Mouse (Mus musculus) spleen, adult 18-20 months (tissue): ENCODE measurements around the gene Ppl.
A peak's percentile ranks its signal among the peaks of the same experiment; 100 is the strongest.

Experiments
- DNase-seq, 2 experiments: peaks; one replicate each; pipeline ENCODE4 v3.0.0; 2022; ENCODE audit warnings: mixed read lengths in 2 of 2

The Ppl gene

DNA sequence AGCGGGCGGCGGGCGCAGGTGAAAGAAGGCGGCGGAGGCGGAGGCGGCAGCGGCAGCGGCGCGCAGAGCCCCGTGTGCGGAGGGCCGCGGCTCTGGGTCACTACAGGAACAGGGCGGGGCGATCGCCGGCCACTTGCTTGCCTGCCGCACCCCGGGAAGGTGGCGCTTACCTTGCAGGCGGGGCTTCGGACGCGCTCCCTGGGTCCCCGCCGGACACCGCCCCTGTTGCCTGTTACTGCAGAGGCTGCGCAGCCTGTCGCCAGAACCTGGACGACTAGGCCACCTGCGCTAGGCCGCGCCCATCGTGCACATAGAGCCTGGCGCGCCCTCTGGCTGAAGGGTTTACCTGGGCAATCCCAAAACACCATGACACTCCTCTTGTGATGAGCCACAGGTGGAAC is at the start of gene Ppl:
Gene Ppl (minus strand): TSS at position 21 of the 401 bp plus-strand sequence.
- DNase-seq, result peak; percentile 57 to 60

DNA sequence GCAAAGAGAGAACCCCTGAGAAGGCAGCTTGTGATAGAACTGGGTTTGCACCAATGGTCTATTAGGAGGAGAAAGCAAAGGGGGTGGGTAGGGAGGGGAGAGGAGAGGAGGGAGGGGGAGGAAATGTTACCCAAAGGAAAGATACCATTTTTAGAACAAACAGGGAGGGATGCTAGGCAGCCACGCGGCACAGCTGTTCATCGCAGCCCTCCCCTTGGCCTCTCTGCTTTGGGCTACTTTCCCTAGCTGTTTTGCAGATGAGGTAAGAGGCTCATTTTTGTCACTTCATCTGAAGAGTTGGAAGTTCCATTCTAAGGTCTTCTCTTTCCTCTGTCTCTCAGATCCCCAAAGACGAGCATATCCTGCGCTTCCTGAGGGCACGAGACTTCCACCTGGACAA is 40.4 kb upstream of the Ppl start:
- no peak for DNase-seq

DNA sequence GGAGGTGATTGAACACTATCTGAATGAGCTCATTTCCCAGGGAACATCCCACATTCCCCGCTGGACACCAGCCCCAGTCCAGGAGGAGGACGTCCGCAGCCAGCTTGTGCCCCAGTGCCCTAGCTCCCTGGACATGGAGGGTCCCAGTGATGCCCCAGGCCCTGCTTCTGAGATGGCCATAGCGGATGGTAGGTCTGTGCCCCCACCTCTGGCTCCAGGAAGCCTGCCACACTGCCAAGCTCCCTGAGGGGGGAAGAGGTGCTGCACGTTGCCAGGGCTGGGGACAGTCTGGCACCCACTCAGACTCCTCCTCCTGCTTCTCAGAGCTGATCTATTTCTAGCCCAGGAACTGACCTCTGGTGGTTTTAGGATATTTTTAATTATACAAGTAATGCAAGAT is 36.6 kb upstream of the Ppl start:
- DNase-seq, result no peak

DNA sequence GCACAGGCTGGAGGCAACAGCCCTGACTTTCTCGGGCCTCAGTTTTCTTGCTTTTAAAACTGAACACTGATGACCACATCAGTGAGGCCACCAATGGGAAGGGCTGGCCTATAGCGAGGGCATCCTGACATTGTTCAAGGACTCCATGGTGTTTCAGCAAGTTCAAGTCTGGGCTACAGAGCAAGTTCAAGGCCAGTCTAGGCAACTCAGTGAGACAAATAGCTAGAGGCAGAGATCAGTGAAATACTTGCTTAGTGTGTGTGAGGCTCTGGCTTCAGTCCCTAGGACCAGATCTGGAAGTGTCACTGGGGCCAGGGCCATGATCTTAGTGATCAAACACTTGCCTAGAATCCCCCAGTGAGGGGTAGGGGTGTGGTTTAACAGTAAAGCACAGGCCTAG is 35.8 kb upstream of the Ppl start:
- no peak for DNase-seq

DNA sequence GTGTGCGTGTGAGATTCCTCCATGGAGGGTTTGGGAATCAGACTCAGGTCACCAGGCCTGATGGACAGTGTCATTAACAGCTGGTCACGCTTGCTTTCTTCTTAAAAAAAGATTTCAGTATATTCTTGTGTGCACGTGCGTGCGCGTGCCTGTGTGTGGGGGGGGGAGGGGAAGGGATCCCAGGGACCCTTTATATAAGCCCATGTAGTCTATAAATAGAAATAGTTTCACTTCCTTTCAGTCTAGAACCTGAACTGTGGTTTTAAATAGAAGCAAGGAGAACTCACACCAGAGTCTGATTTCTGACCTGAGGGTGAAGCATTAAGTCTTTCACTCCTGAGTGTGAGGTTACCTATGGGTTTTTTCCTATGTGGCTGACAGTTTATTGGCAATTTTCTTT is 32.1 kb upstream of the Ppl start:
- DNase-seq, result no peak

DNA sequence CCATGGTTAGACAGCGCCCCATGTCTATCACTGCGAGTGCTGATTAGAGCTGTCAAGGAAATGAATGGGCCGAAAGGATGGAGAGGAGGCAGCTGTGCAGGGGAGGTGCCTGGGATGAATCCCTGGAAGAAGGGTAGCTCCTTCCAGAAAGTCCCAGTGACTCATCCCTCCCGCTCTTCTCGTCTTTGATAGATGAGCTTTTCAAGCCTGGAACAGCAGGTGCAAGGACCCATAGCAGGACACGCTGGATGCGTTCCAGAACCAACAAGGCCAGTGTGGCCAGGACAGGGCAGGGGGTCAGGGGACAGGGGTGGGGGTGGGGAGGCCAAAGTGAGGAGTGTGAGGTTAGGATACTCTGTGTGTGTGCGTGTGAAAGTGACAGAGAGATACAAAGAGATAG is 27.0 kb upstream of the Ppl start:
- DNase-seq, result no peak

DNA sequence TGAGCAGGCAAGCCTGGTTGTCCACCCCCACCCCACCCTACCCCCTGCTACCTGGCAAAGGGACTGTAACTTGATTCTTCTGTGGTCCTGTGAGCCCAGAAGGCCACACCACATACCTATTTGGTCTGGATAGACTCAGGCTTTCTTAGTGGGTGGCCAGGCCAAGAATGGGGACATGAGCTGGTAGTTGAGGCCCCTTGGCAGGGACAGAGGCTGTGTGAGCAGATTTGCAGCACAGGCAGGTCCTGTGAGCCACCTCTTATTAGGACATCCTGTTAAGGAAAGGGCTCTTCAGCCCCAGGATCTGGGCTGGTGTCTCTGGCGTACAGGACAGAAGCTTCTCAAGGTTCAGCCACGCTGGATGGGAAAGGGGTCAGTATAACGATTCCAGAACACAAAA is 24.9 kb upstream of the Ppl start:
- DNase-seq, result no peak

DNA sequence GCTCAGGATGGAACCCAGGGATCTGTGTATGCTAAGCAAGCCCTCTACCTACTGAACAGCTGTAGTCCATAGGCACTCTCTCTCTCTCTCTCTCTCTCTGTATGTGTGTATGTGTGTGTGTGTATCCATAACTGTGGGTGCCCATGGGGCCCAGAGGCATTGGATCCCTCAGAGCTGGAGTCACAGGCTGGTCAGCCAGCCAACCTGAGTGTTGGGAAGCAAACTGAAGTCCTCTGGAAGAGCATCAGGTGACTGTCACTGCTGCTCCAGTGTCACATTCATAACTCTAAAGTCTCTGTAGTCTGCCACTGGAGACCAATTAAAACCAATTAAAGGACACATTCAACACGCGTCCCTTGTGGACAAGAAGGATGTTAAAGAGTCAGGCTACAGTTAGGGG is 24.3 kb upstream of the Ppl start:
- no peak for DNase-seq

DNA sequence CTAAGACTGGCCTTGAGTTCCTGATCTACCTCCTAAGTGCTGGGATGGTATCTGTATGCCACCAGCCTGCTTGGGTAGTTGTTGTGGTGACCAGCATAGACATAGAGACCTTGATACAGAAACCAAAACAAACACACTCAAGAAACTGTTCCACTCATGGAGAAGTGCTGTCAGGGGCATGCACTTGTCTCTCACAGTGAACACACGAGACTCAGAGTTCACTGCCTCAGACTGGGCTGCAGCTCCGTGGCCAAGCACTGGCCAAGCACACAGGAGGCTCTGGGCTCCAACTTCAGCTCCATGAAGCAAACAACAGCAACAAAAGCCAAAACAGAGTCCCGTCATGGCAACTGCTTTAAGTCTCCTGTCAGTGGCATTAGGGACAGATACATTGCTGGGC is 22.8 kb upstream of the Ppl start:
- no peak for DNase-seq

DNA sequence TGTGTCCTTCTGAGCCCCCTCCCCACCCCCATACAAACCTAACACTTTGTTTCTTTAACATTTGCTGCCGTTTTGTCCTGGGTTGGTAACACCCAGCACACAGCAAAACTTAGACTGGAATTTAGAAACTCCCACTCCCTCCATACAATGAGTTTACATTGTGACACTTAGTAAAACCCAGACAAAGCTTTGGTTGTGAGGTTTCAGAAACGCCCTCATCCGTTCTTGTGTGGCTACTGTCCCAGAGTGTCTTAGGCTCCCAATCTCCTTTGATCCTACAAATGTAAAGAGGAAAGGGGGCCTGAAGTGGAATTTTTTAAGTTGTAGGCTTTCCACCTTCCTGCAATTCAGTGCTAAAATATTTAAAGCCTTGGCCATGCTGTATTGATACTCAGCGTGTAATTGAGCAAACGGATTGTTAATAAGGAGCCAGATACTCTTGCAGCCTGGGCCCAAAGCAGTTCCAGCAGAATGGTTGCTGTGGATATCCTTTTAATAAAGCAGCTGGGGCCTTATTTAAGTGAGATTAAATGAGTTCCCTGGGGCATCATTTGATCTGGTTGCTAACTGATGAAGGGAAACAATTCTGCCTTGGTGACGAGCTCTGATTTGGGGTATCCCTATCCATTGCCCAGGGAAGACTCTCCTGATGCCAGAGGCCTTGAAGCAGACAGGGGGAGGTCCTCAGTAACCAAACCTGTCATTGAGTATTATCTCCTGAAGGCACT is 21.2 kb upstream of the Ppl start:
- no peak for DNase-seq

DNA sequence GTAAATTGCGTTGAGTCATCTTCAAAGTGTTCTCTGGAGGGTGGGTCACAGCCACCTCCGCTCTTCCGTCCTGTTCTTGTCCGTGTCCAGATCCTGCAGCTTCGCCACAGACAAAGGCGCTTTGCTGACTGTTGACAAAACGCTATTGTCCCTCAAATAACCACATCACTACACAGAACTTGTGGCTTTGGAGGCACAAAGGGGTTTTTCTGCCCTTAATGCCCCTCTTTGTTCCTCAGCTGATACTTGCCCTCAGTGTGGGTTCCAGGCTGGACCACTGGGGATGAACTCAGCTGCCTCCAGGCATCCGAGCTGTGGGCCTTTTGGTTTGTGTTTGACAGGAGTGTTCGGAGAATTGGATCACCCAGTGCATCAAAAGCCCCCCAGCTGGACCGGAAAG is 18.3 kb upstream of the Ppl start:
- no peak for DNase-seq

DNA sequence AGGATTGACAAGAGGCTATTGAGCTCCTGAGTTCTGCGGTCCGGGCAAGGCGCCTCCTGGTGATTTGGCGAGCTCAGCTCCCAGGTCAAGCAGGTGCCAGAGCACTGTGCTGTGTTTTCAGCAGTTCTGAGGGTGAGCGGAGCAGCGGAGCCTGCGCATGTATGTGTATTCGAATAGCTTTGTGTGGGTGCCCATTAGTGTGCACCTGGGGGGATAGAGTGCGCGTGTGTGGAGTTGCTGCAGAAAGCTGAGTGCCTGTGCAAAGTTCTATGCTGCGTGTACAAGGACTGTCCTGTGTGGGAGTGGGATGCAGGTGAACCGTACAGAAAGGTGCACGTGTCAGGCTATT is 14.8 kb upstream of the Ppl start, which contains the start of gene Sec14l5:
Gene Sec14l5 (plus strand): TSS at position 73 of the 349 bp plus-strand sequence.
- no peak for DNase-seq

DNA sequence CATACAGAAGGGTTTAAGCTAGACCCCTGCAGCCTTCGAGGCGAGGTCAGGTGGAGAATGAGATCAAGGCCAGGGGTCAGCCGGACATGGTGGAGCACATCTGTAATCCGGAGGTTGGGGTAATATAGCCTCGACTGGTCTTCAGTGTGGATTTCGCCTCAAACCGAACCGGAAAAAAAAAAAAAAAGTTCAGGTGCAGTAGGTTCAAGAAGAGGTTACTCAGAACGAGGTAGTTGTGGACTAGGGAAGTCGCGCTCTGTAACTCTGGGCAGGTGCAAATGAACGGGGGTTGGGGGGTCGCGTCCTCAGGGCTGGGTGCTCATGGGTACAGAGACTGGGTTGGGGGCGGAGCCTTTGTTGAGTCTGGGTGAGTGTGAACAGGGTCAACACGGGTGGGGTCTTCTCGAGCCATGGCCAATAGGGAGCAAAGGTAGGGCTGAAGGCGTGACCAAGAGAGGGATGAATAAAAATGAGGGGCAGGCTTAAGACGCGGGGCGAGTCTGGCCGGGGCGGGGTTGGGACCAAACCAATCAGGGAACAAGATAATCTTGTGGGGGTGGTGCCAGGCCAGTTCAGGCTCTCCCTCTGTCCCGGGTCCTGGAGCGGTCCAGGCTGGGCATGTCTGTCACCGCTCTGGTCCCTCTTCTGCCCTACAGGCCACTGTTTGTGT is 14.3 kb upstream of the Ppl start:
- peak; percentile 24 to 36 for DNase-seq

DNA sequence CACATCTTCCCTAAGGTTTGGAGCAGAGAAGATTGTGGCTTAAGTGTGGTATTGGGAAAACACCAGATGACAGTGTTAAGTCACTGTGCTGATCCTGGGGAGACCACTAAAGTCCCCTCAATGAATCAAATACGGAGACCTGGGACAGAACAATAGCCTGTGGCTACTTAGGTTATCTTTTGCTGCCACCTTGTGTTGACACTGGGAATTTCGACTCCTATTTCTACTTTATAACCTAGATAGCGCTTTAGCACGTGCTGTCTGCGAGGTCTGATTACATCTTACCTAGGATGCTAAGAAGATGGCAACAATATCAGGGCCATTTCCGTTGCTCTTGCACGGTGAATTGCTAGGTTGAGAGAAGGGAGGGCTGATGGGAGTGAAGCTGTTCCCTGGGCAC is 13.3 kb upstream of the Ppl start:
- DNase-seq, result peak in 1 of 2 experiments; percentile 72

DNA sequence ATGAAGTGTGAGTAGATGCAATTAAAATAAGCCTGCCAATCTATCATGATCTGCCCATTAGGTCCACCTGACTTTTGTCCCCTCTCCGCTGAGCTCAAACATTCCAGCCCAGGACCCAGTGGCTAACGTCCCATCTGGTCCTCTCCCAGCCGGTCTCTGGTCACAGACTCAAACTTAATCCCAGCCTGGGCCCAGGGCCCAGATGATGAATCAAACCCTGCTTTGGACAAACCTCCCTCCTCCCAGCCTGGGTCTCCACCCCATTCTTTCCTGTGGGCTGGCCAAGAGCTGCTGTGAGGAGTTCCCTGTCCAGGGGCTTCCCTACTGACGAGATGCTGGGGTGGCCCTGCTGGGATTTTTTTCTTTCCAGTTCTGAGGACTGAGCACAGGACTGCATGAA is 7.5 kb upstream of the Ppl start:
- DNase-seq, result no peak

DNA sequence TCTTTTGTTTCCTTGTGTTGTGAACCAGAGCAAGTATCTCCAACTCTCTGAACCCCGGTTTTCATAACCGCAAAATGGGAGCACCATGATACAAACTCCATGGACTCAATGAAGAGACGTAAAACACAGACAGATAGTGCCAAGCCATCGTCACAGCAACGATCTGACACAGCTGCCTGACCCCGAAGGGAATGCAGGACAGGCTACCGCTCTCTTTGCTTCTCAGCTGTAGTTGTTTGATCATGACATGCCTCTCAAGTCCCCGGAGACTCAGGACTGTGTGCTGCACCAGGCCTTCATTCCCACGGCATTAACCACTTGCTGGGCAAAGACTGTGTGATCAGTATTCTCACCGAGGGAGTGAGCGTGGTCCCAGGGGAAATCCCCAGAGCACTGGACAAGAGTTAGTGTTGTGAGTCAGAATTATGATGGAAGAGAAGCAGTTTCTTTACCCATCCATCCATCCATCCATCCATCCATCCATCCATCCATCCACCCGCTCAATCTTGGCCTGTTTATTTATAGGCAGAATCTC is 4.9 kb upstream of the Ppl start:
- DNase-seq, result no peak

DNA sequence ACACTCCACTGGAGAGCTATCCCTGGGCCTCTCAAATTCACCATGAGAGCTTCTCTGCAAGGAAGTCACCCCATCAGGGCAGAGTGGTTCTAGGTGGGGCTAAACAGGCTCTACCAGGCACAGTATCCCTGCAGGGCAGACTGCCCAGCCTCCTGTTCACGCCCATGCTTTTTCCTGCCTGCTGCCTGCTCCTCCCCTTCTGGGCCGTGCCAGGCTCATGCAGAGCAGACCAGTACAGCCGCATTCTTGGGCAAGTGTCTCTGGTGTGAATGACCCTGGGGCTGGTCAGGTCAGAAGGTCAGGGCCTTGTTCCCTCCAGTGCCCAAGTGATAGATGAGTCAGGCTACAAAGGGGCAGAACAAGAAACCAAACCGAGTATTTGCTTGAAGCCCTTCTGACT is 4.3 kb upstream of the Ppl start:
- no peak for DNase-seq

DNA sequence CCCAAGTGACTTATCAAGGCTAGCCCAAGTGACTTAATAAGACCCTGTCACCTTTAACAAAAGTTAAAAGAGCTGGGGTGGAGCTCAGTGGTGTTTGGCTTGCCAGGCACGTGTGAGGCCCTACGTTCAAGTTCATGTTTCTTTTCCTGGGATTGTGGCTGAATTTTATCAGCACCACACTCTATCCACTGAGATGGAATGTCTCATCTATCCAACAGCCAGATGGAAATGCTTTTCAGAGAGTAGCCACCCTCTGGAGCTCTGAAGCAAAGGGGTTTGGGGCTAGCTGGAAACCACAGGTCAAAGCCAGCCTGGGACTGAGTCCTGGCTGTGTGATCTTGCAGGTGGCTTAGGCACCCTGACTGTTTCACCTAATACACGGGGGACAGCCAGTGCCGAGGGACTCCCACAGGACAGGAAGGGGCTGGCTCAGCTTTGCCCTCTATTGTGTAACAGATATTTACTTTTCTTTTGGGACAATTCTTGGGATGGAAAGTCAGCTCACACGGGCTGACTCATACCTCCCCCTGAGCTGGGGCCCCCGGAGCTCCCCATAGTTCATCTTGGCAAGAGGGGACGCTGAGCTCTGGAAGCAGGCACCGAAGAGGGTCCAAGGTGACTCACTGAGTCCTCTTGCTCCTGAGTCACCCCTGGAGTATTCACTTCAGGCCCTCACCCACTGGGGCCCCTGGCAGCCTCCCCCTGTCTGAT is 3.5 kb upstream of the Ppl start:
- DNase-seq, result no peak

DNA sequence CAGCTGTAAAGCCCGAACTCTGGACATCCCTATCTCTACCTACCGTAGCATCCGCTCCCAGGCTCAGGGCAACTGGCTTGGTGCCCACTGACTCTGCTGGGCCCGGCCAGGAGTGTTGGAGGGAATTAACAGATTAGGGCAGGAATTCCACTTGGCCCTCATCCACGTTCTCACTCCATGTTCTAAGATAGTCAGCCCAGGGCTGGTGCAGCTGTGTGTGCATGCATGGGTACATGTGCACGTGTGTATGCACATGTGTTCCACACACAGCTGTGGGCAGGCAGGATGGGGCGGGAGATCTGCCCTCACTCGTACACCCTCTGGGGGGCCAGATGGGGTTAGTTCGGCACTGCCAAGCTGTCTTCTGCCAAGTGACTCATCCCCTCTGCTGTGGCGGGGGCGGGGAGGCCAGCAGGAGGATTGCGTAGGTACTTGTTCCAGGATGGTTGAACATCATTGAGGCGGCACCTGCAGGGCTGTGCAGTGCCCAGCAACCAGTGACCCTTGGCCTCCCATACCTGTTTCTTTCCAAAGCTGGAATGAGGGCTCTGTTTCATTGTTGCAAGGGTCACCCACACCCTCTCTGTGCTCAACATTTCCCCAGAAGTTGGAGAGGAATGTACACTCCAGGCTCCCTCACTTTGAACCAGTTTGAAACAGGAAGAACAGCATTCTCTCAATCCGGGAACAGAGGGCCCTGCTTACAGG is 2.6 kb upstream of the Ppl start:
- DNase-seq, result no peak

DNA sequence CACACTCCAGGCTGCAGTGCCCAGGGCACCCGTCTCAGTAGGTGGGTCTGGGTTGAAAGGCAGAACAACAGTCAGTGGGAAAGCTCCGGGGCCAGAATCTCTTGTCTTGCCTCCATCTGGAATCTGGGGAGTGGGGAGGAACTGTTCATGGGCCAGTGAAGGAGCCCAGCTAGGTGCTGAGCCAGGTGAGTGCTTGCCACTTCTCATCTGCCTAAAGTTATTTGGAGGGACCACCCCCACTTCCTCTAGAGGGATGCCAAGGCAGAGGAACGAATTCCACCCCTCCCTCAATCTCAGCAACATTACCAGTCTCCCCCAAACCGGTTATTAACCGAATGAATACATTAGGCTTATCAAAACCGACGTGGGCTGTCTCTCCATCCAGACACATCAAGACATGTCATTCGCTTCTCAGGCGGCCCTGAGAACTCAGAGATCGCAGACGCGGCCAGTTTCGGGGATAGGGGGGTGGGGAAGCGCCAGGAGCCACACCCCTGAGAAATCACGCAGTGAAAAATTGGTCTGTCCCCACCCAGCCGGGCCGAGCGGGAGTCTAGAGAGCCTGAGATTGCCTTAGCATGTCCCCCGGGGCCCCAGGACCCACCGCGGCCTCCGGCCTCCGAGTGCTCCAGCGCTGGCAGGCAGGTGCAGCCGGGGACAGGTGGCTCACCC is 834 bp downstream of the Ppl start:
- no peak for DNase-seq

DNA sequence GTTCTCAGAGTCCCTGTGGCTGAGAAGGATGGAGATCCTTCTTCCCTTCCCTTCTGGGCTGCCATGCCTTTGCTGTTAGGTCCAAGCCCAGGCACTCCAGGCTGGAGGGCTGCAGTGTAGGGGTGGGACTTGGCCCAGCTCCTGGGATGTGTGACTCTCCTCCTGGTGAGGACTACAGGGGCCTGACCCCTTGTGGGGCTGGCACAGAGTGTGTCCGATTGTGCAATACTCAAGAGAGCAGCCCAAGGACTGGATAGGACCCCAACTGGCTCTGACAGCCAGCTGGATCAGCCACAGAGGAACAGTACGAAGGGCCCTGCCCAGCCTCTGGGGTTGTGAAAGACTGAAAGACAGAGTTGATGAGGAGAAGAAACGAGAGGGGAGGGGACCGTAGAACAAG is 1.5 kb downstream of the Ppl start:
- DNase-seq, result no peak

DNA sequence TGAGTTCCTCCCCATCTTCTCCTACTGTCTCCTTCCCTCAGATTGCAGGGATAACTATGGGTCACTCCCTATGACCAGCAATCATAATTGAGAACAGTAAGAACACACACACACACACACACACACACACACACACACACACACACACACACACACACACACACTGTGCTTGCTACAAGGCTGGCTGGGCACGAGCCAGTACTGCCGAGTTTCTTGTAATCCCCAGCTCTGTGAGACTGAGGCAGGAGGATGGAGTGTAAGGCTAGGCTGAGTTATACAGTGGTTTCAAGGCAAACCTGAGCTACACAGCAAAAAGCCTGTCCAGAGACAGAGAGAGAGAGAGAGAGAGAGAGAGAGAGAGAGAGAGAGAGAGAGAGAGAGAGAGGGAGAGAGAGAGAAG is 2.0 kb downstream of the Ppl start:
- no peak for DNase-seq

DNA sequence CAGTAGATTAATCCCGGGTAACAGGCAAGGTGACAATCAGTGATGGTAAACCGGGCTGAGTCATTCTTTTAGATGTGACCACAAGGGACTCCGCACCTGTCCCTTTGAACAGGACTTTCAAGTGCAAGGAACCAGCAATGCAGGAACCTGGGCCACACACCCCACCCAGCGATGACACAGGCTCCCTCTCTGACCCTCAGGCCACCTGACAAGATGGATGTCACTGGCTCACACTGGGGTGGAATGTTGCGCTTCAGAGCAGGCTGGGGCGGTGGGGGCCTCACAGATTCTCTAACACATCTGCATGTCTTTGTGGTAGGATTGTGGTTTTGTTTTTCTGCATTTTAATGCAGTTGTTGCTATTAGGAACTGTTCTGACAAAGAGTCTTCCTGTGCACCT is 8.7 kb downstream of the Ppl start:
- DNase-seq, result no peak
